Mouse (Mus musculus): Measurements from ENCODE around the gene C1ql3. TPM values are rescaled to one million over a fixed set of nuclear protein-coding genes. Genes with fewer than 3 reads are reported as not detected.

C1ql3 gene
- polyA plus RNA-seq, 1 experiment from 2014 or later, result 0.10 TPM

DNA sequence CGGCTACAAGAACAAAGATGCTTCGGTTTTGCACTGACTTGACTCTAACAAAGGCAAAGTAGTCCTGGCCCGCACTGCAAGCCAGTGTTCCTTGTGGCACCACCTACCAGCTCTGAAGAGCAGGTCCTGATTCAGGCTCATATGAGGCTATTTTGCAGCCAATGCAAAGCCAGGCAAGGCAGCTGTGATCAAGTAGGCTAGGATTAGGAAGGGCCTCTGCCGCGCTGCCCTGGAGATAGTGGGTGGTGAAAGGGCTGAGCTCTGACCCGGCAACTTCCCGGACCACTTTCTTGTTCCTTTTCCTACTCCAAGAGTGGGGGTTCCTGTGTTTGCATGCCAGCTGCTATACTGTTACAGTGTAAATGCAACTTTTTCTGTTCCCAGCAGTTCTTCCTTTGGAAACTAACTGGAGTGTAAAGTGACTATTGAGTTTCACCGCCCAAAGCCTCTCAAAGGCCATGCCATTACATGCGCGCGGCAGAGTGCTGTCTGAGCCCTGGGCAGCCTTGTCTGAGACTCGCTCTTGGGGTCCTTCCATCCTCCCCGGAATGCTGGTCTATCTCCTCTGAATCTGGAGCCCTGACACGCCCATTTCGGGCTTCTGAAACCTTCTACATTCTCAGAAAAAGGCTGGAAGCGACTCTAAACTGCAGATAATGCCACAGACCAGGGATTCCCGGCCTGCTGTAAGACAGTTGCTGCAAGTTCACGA lies 2.2 kb downstream of the C1ql3 start:
- Histone ChIP-seq H3K27me3 (peaks cover 59% of the 10 kb centered on the region), H3K27ac (replicated peaks) (no peak overlapping the region), H3K4me2 (peak overlapping the region; percentile 72), H3K9ac (no peak overlapping the region), H3K4me1 (replicated peaks) (peaks cover 15% of the 10 kb centered on the region; the same call in 1 of the 2 replicates), H3K9me3 (replicated peaks) (no peaks in the 10 kb centered on the region), H3K4me3 (replicated peaks) (peak overlapping the region; percentile 50), H3K36me3 (replicated peaks) (no peaks in the 10 kb centered on the region)
- 13% methylated on average over 18 of the region's 18 CpGs for WGBS (ENCODE audit: insufficient replicate concordance)
- ATAC-seq (ENCODE audit: insufficient read depth), result no peak

DNA sequence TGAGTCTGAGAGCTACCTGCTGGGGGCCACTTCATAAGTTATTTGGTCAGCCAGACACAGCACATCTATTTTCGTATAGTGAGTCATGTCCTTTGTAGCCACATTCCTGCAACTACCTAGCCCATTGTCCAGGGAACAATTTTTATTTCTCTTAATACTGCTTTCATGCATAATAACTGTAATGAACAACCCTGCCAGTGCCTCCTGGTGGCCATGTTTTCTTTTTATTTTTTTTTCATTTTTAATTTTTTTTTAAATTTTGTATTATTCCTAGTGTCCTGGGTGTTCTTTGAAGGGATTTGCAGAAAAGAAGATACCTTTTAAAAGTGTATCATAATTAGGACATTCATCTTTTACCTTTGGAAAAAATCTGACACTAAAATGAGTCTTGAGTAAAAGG lies 3.2 kb downstream of the C1ql3 start:
- no peak overlapping the region for H3K4me2 ChIP-seq
- no peak overlapping the region for H3K27ac ChIP-seq (replicated peaks)
- H3K9me3 ChIP-seq (replicated peaks), result no peaks in the 10 kb centered on the region
- H3K4me3 ChIP-seq (replicated peaks), result no peak overlapping the region
- 56% methylated on average over 1 of the region's 1 CpGs for WGBS (ENCODE audit: insufficient replicate concordance)
- H3K4me1 ChIP-seq (replicated peaks), result peaks cover 15% of the 10 kb centered on the region; the same call in 1 of the 2 replicates
- no peaks in the 10 kb centered on the region for H3K36me3 ChIP-seq (replicated peaks)
- H3K9ac ChIP-seq, result no peak overlapping the region
- peaks cover 54% of the 10 kb centered on the region for H3K27me3 ChIP-seq
- ATAC-seq (ENCODE audit: insufficient read depth), result no peak

DNA sequence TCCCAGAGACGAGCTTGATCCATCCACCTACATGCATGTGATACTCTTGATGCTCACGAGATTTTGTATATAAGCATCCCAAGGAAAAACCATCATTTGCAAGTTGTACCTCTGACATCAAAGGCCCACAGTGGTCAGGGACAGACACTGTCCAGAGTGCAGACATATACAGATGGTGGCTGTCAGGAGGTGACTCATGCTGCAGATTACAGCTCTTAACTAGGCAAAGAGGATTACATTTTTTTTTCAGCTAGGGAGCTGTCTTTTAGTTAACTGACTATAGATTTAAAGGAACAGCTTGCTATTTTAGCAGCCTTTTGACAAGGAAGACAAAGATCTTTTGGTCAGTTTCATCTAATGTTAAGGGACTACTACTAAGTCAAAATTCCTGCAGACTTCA lies 11.6 kb downstream of the C1ql3 start:
- WGBS (ENCODE audit: insufficient replicate concordance), result 64% methylated on average over 2 of the region's 2 CpGs
- Histone ChIP-seq H3K27me3 (no peaks in the 10 kb centered on the region), H3K9me3 (replicated peaks) (no peaks in the 10 kb centered on the region), H3K9ac (no peak overlapping the region), H3K4me3 (replicated peaks) (no peak overlapping the region), H3K4me1 (replicated peaks) (no peaks in the 10 kb centered on the region), H3K27ac (replicated peaks) (no peak overlapping the region), H3K36me3 (replicated peaks) (no peaks in the 10 kb centered on the region), H3K4me2 (no peak overlapping the region)
- ATAC-seq (ENCODE audit: insufficient read depth), result no peak

DNA sequence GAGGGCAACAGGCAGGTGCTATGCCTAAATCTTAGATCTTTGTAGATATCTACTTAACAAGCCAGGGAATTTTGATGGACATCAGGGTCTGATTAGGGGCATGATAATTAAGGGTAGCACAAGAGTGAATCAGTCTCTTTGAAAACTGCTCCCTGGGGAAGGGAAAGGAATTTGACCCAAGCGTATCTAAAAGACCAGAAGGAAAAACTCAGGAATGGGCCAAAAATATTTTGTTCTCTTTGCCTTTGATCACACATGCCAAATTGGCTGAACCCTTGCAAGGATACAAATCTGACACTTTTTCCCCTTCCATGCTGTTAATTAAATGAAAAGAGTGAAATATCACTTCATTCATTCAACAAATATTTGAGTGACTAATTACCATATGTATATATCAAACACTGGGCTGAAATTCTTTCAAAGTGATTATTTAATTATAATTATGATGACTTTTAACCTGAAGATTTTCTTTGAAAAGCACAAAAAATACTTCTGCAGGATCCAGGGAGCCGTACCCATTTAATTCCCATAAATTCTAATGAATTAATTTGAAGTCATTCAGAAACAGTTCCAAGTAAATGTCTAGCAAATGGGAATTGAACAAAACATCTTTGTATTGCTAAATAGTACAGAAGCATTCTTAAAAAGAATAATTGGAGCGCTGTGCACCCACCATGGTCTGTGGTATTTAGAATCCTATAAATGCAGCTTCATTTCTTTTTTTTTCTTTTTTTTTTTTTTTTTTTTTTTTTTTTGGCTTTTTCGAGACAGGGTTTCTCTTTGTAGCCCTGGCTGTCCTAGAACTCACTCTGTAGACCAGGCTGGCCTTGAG lies 26.5 kb downstream of the C1ql3 start:
- no peaks in the 10 kb centered on the region for H3K4me1 ChIP-seq (replicated peaks)
- no peak overlapping the region for H3K4me3 ChIP-seq (replicated peaks)
- peaks cover 5% of the 10 kb centered on the region; the same call in 1 of the 2 replicates for H3K36me3 ChIP-seq (replicated peaks)
- ATAC-seq (ENCODE audit: insufficient read depth), result no peak
- no peak overlapping the region for H3K9ac ChIP-seq
- 67% methylated on average over 4 of the region's 4 CpGs for WGBS (ENCODE audit: insufficient replicate concordance)
- no peak overlapping the region for H3K27ac ChIP-seq (replicated peaks)
- no peak overlapping the region for H3K4me2 ChIP-seq
- no peaks in the 10 kb centered on the region for H3K9me3 ChIP-seq (replicated peaks)
- H3K27me3 ChIP-seq, result no peaks in the 10 kb centered on the region

DNA sequence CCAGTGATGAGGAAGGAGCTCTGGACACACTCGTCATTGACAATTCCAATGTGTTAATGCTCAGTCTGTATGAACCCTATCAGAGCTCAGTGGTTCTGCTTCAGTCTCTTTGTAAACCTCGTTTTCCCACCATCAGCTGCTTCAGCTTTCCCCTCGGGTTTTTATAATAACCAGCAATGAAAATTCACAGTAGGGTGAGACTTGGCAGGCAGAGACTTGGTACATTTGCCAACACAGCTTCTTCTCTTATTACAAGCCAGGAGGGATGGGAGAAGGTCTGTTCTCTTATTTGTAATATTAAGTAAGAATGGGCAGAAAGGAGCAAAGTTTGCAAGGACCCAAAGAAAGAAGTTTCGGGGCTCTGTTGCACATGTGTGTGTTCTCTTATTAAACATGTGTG lies 32.8 kb downstream of the C1ql3 start:
- peaks cover 8% of the 10 kb centered on the region for H3K36me3 ChIP-seq (replicated peaks)
- no peak for ATAC-seq (ENCODE audit: insufficient read depth)

DNA sequence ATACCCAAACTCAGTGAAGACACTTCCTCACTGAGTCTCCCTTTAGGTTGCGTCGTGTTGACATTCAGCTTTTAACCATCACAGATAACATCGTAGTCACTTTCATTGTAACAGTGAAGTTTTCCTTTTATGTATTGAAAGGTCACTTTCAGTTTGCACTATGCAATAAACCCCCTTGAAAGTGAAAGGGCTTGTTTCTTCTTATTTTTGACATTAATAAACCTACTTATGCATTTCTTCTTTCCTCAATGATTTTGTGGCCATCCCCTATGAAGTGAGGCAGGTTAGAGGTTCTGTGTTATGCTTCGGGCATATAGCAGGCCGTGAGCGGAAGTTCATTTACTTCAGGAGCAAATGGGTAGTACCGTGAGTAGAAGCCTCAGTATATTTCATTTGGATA lies 34.2 kb downstream of the C1ql3 start:
- 74% methylated on average over 7 of the region's 7 CpGs for WGBS (ENCODE audit: insufficient replicate concordance)
- H3K4me1 ChIP-seq (replicated peaks), result no peaks in the 10 kb centered on the region
- peaks cover 8% of the 10 kb centered on the region for H3K36me3 ChIP-seq (replicated peaks)
- H3K9me3 ChIP-seq (replicated peaks), result no peaks in the 10 kb centered on the region
- no peaks in the 10 kb centered on the region for H3K27me3 ChIP-seq
- no peak overlapping the region for H3K4me2 ChIP-seq
- ATAC-seq (ENCODE audit: insufficient read depth), result no peak
- H3K9ac ChIP-seq, result no peak overlapping the region
- no peak overlapping the region for H3K4me3 ChIP-seq (replicated peaks)
- no peak overlapping the region for H3K27ac ChIP-seq (replicated peaks)

More for the DNA sequence above, 32.8 kb downstream of the C1ql3 start:
- no peaks in the 10 kb centered on the region for H3K27me3 ChIP-seq
- no peaks in the 10 kb centered on the region for H3K9me3 ChIP-seq (replicated peaks)
- H3K9ac ChIP-seq, result no peak overlapping the region
- WGBS (ENCODE audit: insufficient replicate concordance), result 63% methylated on average over 4 of the region's 4 CpGs
- H3K4me3 ChIP-seq (replicated peaks), result no peak overlapping the region
- no peak overlapping the region for H3K27ac ChIP-seq (replicated peaks)
- H3K4me2 ChIP-seq, result no peak overlapping the region
- H3K4me1 ChIP-seq (replicated peaks), result no peaks in the 10 kb centered on the region

DNA sequence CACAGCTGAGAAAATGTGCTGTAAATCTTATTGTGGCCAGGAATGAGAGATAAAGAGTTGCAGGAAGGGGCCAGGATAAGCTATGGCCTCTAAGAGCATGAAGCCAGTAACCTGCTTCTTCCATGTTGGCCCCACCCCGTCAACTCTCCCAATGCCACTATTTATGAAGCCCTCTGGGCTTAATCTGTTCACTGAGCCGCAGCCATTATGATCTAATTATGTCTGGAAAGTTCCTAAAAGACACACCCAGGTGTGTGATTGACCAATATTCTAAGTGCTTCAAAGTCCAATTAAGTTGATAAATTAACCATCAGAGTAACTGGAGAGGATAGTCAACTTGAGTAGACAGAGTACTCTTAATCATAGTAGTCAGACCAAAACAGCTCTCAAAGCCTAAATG lies 37.9 kb downstream of the C1ql3 start:
- Histone ChIP-seq H3K36me3 (replicated peaks) (peaks cover 4% of the 10 kb centered on the region; the same call in 1 of the 2 replicates), H3K4me1 (replicated peaks) (no peaks in the 10 kb centered on the region), H3K4me2 (no peak overlapping the region), H3K9ac (no peak overlapping the region), H3K9me3 (replicated peaks) (no peaks in the 10 kb centered on the region), H3K27ac (replicated peaks) (no peak overlapping the region), H3K27me3 (no peaks in the 10 kb centered on the region), H3K4me3 (replicated peaks) (no peak overlapping the region)
- ATAC-seq (ENCODE audit: insufficient read depth), result no peak
- WGBS (ENCODE audit: insufficient replicate concordance), result 71% methylated on average over 2 of the region's 2 CpGs

DNA sequence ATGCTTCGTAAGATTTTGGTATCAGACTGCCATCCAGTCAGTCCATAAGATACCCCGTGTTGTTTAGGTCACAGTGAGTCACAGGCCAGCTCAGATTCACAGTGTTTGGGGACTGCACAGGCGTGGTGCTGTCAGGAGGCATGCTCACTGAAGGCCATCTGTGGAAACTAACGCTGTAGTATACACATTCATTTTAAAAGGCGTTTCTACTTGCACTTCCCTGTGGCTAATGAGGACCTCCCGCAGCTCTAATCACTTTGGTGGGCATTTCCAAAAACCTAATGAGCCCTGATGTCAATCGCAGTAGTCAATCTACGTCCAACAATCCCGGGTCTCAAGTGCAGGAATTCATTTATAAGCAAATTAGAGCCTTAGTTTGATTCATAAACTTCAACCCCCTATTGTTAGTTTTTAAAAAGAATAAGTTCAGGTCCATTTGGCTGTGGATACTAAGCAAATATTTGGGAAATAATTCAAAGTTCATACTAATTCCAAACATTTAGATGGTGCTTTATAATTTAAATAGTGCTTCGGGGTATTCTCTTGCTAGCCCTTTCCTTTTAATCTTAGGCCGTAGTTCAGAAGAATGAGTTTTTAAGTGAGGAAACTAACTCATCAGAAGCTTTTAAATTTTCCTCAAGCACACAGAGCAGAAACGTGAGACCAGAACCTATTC lies 41.4 kb downstream of the C1ql3 start:
- Histone ChIP-seq H3K27me3 (no peaks in the 10 kb centered on the region), H3K4me3 (replicated peaks) (no peak overlapping the region)
- WGBS (ENCODE audit: insufficient replicate concordance), result 66% methylated on average over 12 of the region's 12 CpGs

DNA sequence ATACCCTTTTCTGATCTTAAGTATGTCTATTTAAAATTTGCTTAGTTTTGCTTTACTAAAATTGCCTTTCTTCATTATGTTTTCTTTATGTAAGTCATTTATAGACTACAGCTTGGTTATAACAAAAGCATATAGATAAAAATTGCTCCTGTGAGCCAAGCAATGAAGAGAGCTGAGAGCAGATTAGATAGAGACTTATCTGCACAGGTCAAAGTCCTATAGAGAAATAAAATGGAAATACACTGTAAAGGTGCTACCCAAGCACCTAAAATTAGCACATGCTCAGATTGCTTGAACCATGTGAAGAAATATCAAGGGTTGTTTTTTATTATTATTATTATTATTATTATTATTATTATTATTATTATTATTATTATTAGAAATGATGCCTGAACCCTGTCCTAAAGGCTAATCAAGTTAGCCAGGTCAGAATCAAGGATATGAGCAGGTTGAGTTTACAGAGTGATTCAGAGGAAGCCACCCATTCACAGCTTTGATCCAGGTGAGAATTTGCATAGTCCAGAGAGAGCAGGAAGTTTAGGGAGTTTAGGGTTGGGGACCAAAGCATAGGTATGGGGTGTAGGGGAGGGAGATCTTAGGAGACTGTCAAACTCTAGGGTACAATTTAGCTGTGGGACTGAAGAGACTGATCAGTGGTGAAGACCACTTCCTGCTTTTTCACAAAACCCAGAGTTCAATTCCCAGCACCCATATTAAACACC lies 54.7 kb downstream of the C1ql3 start:
- Histone ChIP-seq H3K4me3 (replicated peaks) (no peak overlapping the region), H3K4me2 (no peak overlapping the region), H3K36me3 (replicated peaks) (no peaks in the 10 kb centered on the region), H3K4me1 (replicated peaks) (no peaks in the 10 kb centered on the region), H3K9me3 (replicated peaks) (no peaks in the 10 kb centered on the region), H3K27me3 (no peaks in the 10 kb centered on the region), H3K27ac (replicated peaks) (no peak overlapping the region), H3K9ac (no peak overlapping the region)
- no peak for ATAC-seq (ENCODE audit: insufficient read depth)

More for the DNA sequence above, 41.4 kb downstream of the C1ql3 start:
- H3K4me2 ChIP-seq, result no peak overlapping the region
- H3K4me1 ChIP-seq (replicated peaks), result no peaks in the 10 kb centered on the region
- no peak overlapping the region for H3K27ac ChIP-seq (replicated peaks)
- no peak for ATAC-seq (ENCODE audit: insufficient read depth)
- no peak overlapping the region for H3K9ac ChIP-seq
- peaks cover 4% of the 10 kb centered on the region; the same call in 1 of the 2 replicates for H3K36me3 ChIP-seq (replicated peaks)
- H3K9me3 ChIP-seq (replicated peaks), result no peaks in the 10 kb centered on the region
